Mouse (Mus musculus) limb, embryonic 14.5 days (tissue): ENCODE measurements around the gene 3100002H09Rik. TPM values are rescaled to one million over a fixed set of nuclear protein-coding genes. Genes with fewer than 3 reads are reported as not detected.
A peak's percentile ranks its signal among the peaks of the same experiment; 100 is the strongest.

ENCODE experiments used
- ATAC-seq: fragments of 200-750 bp; cut with Nextera tagmentation; 2 replicates; pipeline ENCODE4 v1.8.0; 2017; ENCODE audit warnings: low read depth, moderate number of reproducible peaks, moderate TSS enrichment; ENCODE audit not compliant: low FRiP score
- DNase-seq: peaks from one replicate; pipeline ENCODE4 v3.0.0-alpha.2; 2015; ENCODE audit warnings: low spot score
- H3K27ac ChIP-seq: fragments of 300-500 bp; sonication (generic); replicated peaks from 2 replicates; pipeline ENCODE4 v1.5.1; 2014; ENCODE audit warnings: low read depth, mild to moderate bottlenecking, low read length, moderate library complexity, mixed read lengths
- H3K27me3 ChIP-seq: fragments of 300-500 bp; sonication (generic); 2 replicates; pipeline ENCODE4 v1.6.1; 2014; ENCODE audit warnings: low read length, mixed read lengths; ENCODE audit not compliant: control insufficient read depth, insufficient read depth
- H3K36me3 ChIP-seq: fragments of 300-500 bp; sonication (generic); 2 replicates; pipeline ENCODE4 v1.6.1; 2014; ENCODE audit warnings: mild to moderate bottlenecking, low read length, moderate library complexity, mixed read lengths; ENCODE audit not compliant: control insufficient read depth, insufficient read depth
- H3K4me1 ChIP-seq: fragments of 300-500 bp; sonication (generic); 2 replicates; pipeline ENCODE4 v1.6.1; 2014; ENCODE audit warnings: antibody characterized with exemption, low read length, mixed read lengths; ENCODE audit not compliant: control insufficient read depth, insufficient read depth
- H3K4me2 ChIP-seq: fragments of 300-500 bp; sonication (generic); replicated peaks from 2 replicates; pipeline ENCODE4 v1.6.1; 2014; ENCODE audit warnings: low read depth, mild to moderate bottlenecking, low read length, moderate library complexity; ENCODE audit not compliant: severe bottlenecking
- H3K4me3 ChIP-seq: fragments of 300-500 bp; sonication (generic); replicated peaks from 2 replicates; pipeline ENCODE4 v1.5.1; 2014; ENCODE audit warnings: low read length
- H3K9ac ChIP-seq: fragments of 300-500 bp; sonication (generic); 2 replicates; pipeline ENCODE4 v1.6.1; 2014; ENCODE audit warnings: mild to moderate bottlenecking, low read depth, low read length, moderate library complexity; ENCODE audit not compliant: severe bottlenecking
- H3K9me3 ChIP-seq: fragments of 300-500 bp; sonication (generic); 2 replicates; pipeline ENCODE4 v1.6.1; 2016; ENCODE audit warnings: low read length; ENCODE audit not compliant: control insufficient read depth
- POLR2A ChIP-seq: fragments of 200-500 bp; IDR thresholded peaks from 2 replicates; pipeline ENCODE4 v1.8.0; 2012; ENCODE audit warnings: inconsistent platforms, mild to moderate bottlenecking, moderate library complexity, borderline replicate concordance; ENCODE audit not compliant: insufficient read depth, insufficient read length; ENCODE audit errors: extremely low read depth
- WGBS: fragments of 180-500 bp; shearing (Covaris S2); extraction: QIAGEN DNeasy Blood & Tissue Kit; methylation state at CpG from one replicate; pipeline ENCODE4 v1.1.7; 2014; 5-methylcytosine and 5-hydroxymethylcytosine counted together
- polyA plus RNA-seq, 2 experiments: library from polyadenylated mRNA; depleted of rRNA in 1 of 2; stranded (reverse) in 1 of 2; unstranded in 1 of 2; fragments of >200 nt; fragmentation: Nextera tagmentation in 1 of 2; extraction: Ambion mirVana in 1 of 2; gene quantifications; 2 replicates each; pipeline versions ENCODE4 v1.2.1 to v1.2.3; 2012 to 2014

The 3100002H09Rik gene
- polyA plus RNA-seq (2012; rRNA removed) (not detected in 2 replicates), polyA plus RNA-seq (2014; fragmentation: Nextera tagmentation; extraction: Ambion mirVana) (not detected in 2 replicates)

DNA sequence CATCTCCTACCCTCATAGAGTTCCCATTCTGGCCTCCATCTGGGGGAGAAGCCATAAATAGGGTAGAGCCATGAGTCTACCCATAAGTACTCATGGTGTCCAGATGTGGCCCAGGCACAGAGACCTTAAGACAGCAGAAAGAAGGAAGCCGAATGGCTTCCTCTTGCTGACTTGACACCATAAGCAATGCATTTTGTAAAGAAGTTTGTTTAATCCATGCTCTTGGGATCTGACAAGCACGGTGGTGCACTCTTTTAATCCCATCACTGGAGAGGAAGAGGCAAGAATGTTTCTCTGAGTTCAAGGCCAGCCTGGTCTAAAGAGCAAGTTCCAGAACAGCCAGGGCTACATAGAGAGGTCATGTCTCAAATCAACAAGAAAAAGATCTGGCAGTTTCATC is at the start of gene 3100002H09Rik:
Gene 3100002H09Rik (minus strand): TSS at position 101 of the 400 bp plus-strand sequence.
- DNase-seq = no peak
- no peak for ATAC-seq
- Histone ChIP-seq H3K9me3 (no peaks in the 10 kb centered on the region), H3K4me3 (no peak within 1 kb of the TSS), H3K36me3 (no peaks in the 10 kb centered on the region), H3K27me3 (no peaks in the 10 kb centered on the region), H3K9ac (no peak within 1 kb of the TSS), H3K27ac (no peak within 1 kb of the TSS), H3K4me2 (no peak within 1 kb of the TSS), H3K4me1 (no peaks in the 10 kb centered on the region)
- WGBS = 82% methylated on average over 2 of the region's 2 CpGs
- no peak for TF ChIP-seq POLR2A

DNA sequence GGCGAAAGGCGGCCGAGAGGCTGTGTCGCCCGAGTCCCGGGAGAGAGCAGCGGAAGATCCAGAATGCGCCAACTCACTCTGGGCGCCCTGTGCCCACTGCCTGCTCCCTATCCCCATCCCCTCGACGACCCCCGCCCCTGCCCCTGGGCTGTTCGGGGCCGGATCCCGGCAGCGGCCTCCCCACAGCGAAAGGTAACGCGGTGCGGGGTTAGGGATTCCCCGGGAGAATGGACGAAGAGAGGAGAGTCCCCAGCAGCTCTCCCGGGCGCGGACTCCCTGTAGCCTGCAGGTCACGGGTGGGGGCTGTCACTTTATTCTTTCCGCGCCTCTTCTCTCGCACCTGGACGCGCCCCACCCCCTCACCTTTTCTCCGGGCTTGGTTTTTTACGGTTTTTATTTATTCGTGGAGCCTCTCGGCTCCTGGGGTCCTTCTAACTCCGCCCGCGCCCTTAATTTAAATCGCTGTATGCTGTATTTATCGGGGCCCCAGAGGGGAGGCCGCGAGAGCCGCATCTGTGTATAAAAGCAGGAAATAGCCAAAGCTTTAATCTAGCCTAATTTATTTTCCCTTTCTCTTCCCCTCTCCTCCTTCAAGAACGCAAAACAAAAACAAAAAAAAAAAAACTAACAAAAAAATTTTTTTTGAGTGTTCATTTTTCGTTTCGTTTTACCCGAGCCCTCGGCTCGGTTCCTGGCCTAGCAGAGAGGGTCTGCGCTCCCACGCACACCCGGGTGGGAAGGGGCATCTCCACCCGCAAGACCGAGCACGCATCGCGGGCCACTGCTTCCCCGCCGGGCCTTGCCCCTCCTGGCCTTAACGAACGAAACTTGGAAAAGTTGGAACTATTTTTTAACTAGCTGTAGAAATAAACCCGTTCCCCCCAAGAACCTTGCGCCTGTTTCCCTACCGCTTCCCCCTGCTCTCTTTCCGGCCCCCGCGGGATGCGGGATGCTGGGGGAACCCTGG is 48.9 kb upstream of the 3100002H09Rik start:
- DNase-seq = no peak
- H3K36me3 ChIP-seq = no peaks in the 10 kb centered on the region
- H3K27ac ChIP-seq = no peak overlapping the region
- H3K4me2 ChIP-seq = peak overlapping the region; percentile 98
- H3K9ac ChIP-seq = no peak overlapping the region
- TF ChIP-seq POLR2A = no peak
- H3K4me1 ChIP-seq = peaks cover 3% of the 10 kb centered on the region; the same call in 1 of the 2 replicates
- peak overlapping the region; percentile 58 for H3K4me3 ChIP-seq
- H3K27me3 ChIP-seq = peaks cover 76% of the 10 kb centered on the region
- 1% methylated on average over 68 of the region's 68 CpGs for WGBS
- no peak for ATAC-seq
- no peaks in the 10 kb centered on the region for H3K9me3 ChIP-seq

DNA sequence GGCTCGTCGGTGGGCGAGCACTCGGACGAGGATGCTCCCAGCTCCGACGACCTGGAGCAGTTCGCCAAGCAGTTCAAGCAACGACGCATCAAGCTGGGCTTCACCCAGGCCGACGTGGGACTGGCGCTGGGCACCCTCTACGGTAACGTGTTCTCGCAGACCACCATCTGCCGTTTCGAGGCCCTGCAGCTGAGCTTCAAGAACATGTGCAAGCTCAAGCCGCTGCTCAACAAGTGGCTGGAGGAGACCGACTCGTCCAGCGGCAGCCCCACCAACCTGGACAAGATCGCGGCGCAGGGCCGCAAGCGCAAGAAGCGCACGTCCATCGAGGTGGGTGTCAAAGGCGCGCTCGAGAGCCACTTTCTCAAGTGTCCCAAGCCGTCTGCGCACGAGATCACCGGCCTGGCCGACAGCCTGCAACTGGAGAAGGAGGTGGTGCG is 47.8 kb upstream of the 3100002H09Rik start:
- H3K27ac ChIP-seq = no peak overlapping the region
- no peaks in the 10 kb centered on the region for H3K36me3 ChIP-seq
- H3K9me3 ChIP-seq = no peaks in the 10 kb centered on the region
- peak overlapping the region; percentile 58 for H3K4me3 ChIP-seq
- WGBS = 2% methylated on average over 38 of the region's 39 CpGs
- peak overlapping the region; percentile 98 for H3K4me2 ChIP-seq
- DNase-seq = no peak
- no peak overlapping the region for H3K9ac ChIP-seq
- H3K27me3 ChIP-seq = peaks cover 75% of the 10 kb centered on the region
- H3K4me1 ChIP-seq = peaks cover 3% of the 10 kb centered on the region; the same call in 1 of the 2 replicates
- no peak for TF ChIP-seq POLR2A
- no peak for ATAC-seq

DNA sequence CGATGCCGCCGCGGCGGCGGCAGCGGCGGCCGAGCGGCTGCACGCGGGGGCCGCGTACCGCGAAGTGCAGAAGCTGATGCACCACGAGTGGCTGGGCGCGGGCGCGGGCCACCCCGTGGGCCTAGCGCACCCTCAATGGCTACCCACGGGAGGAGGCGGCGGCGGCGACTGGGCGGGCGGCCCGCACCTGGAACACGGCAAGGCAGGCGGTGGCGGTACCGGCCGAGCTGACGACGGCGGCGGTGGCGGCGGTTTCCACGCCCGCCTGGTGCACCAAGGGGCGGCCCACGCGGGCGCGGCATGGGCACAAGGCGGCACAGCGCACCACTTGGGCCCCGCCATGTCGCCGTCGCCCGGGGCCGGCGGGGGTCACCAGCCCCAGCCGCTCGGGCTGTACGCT is 47.2 kb upstream of the 3100002H09Rik start:
- Histone ChIP-seq H3K4me3 (peak overlapping the region; percentile 58), H3K9ac (peak overlapping the region; percentile 21; the same call in 1 of the 2 replicates), H3K4me1 (peaks cover 3% of the 10 kb centered on the region; the same call in 1 of the 2 replicates), H3K4me2 (peak overlapping the region; percentile 98), H3K27me3 (peaks cover 71% of the 10 kb centered on the region), H3K9me3 (no peaks in the 10 kb centered on the region), H3K36me3 (no peaks in the 10 kb centered on the region), H3K27ac (no peak overlapping the region)
- ATAC-seq (no peak), DNase-seq (no peak)
- under 1% methylated on average over 29 of the region's 61 CpGs for WGBS
- TF ChIP-seq POLR2A = no peak

GRCm38 (mm10) chr4:124656854-124657650 is 46.4 kb upstream of the 3100002H09Rik start:
- WGBS = under 1% methylated on average over 38 of the region's 92 CpGs
- H3K4me3 ChIP-seq = peak overlapping the region; percentile 58
- peaks cover 3% of the 10 kb centered on the region; the same call in 1 of the 2 replicates for H3K4me1 ChIP-seq
- DNase-seq = peak; percentile 85
- no peak overlapping the region for H3K27ac ChIP-seq
- H3K4me2 ChIP-seq = peak overlapping the region; percentile 98
- H3K27me3 ChIP-seq = peaks cover 64% of the 10 kb centered on the region
- peak; percentile 95 for ATAC-seq
- TF ChIP-seq POLR2A = no peak
- no peaks in the 10 kb centered on the region for H3K9me3 ChIP-seq
- no peaks in the 10 kb centered on the region for H3K36me3 ChIP-seq
- peak overlapping the region; percentile 50 for H3K9ac ChIP-seq
